Mouse (Mus musculus) embryonic fibroblast, embryonic 13.5 days (primary cell): ENCODE measurements around the gene Cfl1.

Experiments
- CTCF ChIP-seq: IDR thresholded peaks from 2 replicates; pipeline ENCODE4 v1.5.1; 2011; ENCODE audit warnings: mild to moderate bottlenecking, control low read depth, low read length, moderate library complexity, borderline replicate concordance; ENCODE audit not compliant: insufficient read depth
- POLR2A ChIP-seq: IDR thresholded peaks from 2 replicates; pipeline ENCODE4 v1.6.1; 2011; ENCODE audit warnings: low read depth, mild to moderate bottlenecking, control low read depth, low read length, moderate library complexity

GRCm38 (mm10) chr19:5477668-5478300 is 12.5 kb upstream of the Cfl1 start:
- no peak for TF ChIP-seq POLR2A
- no peak for TF ChIP-seq CTCF
